Mouse (Mus musculus): ENCODE measurements around the gene Mpv17l.
"Not testable (repeated sequence)": the region's sequence is repeated elsewhere in the genome, so short reads cannot be mapped to it uniquely, and the experiment has no call there.

Mpv17l gene

DNA sequence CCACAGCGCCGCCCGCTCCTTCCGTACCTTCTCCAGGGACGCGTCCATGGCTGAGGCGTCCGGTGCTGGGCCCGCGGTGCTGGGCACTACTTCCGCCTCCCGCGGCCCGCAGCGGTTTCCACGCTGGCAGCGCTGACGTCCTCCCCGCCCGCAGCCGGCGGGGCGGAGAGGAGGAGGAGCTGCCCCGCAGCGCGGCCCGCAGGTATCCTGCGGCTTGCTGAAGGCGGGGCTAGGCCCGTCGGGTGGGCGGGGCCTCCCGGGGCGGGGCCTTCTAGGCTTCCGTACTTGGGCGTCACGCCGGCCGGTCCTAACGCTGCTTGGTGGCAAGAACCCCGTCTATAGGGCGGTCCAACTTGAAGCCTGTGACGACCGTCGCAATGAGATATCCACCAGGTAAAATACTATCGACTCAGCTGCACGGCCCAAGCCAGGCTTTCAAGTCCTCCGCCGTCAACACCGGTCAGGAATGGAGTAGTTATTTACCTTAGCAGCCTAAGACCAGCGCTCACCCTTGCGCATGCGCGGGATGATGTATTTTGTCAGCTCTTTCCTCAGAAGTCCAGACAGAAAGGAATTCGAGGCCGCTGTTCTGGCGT lies at the start of gene Mpv17l, which contains the start of gene Pdxdc1:
Mpv17l (plus strand) TSS at position 274 of the 596 bp plus-strand sequence.
Pdxdc1 (minus strand) TSS at position 244 of the 596 bp plus-strand sequence.
- DNase-seq: peak; percentile 100

DNA sequence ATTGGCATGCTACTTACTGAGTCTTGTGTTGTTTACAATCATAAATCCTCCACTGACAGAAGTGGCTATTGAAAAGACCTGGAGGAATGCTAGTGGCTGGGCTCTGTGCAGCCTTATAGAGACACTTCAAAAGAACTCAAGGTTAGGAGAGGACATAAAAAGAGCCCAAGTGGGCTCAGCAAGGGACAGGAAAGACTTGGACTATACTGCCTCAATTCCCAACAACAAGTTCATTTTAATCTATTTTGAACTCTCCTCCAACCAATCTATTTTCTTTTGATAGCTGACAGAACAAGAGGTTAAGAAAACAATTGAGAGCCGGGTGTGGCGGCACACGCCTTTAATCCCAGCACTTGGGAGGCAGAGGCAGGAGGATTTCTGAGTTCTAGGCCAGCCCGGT lies 49.1 kb upstream of the Mpv17l start:
- DNase-seq: no peak

DNA sequence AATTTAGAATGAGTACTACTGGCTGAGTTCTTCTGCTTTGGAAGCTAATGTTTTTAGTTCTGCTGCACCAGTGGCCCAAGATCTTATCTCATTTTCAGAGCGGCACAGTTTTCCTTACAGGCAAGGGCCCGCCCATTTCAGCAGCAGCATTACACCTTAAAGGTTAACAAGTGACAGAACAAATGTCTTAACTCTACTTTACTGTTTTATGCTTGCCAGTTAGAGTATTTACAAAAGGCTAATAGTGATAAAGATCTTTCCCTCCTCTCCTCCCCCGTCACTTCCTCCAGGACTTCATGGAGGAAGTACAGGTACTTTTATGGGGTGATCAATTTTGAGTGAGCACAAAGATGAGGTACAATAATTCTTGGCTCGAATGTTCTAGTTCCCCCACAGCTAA lies 36.9 kb upstream of the Mpv17l start:
- DNase-seq: peak; percentile 14

DNA sequence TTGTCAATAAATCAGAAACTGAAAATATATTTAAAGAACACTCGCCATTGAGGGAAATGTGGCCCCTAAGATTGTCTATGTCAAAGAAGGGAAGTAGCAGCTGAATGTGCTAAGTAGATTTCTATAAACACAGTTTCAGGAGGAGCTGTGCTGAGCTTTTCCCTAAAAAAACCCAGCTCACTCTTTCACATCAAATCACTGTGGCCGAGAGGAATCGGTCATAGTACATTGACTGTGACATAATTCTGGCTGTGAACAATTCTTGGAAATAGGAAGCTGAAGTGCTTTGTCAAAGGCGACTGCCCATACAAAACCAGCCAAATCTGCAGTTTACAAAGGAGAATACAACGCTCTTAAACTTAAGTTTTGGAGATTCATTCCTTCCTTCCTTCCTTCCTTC lies 36.3 kb upstream of the Mpv17l start:
- no peak for DNase-seq

DNA sequence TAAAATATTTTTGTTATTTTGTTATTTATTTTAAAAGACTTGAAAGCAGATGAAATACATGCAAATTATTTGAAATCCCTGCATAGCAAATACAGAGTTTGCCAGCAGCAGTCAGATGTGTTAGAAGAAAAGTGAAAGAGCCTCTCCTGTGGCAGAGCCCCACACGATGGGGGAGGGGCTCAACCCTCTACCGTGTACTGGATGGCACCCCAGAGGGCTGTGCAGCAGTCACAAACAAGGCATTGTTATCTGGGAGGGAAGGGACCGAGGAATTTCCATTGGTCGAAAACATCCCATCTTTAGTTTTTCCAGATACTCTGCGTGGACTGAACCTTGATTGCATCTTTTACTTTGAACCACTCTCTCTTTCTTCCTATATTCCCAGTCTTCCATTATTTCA lies 35.6 kb upstream of the Mpv17l start:
- DNase-seq: not testable (repeated sequence)

DNA sequence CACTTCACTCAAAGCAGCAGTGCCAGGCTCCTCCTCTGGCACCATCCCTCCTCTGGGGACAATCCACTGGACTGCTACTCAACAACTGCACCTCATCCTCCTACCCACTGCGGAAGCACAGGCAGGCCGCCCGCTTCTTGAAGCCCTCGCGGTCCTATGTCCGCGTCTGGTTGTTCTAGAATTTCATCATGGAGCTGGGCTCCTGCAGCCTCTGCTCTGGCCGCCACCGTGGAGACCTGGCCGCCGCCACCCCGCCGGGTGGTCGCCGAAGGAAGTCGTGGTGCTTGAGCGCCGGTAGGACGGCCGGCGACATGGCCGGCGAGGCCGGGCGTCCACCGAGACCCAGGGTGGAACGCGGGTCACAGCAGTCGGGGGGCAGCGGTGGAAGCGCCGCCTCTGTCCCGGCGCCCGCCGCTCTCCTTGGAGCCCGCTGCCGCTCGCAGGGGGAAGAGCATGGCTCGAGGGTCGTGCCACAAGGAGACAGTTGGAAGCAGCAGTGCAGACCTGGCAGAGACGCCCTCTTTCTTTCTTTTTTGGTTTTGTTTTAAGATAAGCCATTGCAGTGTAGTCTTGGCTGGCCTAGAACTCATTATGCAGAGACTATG lies 34.9 kb upstream of the Mpv17l start:
- DNase-seq: peak; percentile 76

DNA sequence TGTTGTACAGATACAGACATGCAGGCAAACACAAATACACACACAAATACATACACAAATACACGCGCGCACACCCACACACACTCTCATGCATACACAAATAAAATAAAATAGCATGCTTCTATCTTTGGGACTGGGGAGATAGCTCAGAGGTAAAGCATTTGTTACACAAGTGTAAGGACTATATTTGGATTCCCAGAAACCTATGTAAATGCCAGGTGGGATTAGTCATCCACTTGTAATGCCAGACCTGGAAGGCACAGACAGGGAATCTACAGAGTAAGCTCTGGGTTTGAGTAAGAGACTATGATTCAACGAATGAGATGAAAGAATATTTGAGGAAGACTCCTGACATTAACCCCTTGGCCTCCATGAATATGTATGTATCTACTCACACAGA lies 27.5 kb upstream of the Mpv17l start:
- DNase-seq: no peak

DNA sequence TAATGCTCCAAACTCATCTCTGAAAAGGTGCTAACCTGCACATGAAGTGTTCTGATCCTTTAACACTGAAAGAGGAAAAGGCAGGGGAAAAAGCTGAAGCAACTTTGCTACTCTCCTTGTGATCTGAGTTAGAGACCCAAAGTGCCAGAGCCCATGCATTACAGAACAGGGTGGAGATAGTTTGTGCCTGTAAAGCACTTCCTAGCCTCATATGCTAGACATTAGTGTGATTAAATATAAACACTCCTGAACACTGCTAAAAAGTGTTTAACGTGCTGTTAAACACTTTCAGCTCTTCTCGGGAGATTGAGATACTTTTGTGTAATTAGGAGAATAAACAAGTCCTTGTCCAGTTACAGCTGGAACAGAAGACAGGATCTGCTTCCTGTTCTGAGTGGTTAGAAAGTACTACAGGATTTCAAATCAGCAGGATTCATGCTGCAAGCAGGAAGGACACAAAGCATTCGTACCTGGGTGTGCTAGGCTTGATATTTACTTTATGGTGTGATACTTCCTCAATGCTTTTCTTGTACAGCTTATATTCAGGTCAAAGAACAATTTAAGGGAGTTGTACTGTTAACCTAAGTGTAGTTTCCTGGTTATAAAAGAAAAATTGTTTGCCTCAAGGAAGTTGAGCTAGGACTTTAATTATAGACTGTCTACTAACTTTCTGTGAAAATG lies 19.7 kb upstream of the Mpv17l start:
- no peak for DNase-seq

- no peak for DNase-seq
These were observed 12.5 kb upstream of the Mpv17l start for GRCm38 (mm10) chr16:13890449-13890848.

DNA sequence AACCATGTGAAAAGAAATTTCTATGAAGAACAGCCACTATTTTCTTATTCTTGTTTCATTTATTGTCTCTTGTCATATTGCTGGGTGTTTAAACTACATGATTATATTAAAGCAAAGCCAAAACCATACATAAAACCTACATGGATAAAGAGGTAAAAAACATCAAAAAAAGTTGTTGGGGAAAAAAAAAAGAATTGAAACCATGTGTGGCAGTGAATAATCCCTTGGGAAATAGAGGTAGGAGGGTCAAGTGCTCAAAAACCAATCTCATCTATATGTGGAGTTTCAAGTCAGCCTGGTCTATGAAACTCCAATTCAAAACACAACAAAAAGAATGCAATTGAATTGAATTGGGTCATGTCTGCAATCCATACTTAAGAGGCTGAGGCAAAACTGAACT lies 10.1 kb upstream of the Mpv17l start:
- no peak for DNase-seq

DNA sequence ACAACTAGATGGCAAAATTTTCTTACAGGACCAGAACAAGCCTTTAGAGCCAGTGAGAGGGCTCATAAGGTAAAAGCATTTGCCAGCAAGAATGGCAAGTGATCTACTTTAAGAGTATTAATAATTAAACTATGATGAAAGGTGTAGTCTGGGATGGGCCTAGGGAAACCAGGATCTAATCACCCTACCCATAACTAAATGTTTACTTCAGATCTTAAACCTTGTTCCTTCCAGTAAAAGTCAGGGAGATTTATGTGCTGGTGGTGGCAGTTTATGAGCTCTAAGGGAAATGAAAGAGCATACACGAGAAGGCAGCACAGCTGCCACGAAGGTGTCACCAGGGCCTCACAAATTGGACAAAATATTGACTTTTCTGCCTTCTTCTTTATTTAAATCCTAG lies 8.9 kb upstream of the Mpv17l start:
- DNase-seq: no peak

DNA sequence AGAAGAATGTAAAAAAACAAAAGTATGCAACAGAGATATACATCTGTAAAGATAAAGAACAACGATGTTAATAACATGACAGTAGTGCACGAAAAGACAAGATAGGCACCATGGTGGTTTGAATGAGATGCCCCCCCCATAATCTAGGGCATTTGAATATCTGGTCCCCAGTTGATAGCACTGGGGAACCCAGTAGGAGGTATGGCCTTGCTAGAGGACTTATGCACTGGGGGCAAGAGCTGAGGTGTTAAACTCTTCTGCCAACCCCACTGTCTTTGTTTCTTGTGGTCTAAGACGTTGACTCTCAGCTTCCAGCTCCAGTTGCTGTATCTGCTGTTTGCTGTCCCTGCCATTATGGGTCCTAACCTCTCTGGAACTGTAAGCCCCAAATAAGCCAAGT lies 7.2 kb upstream of the Mpv17l start:
- peak; percentile 71 for DNase-seq

- DNase-seq: no peak
These were observed 6.6 kb upstream of the Mpv17l start for GRCm38 (mm10) chr16:13896357-13896756.

GRCm38 (mm10) chr16:13898981-13899380 lies 4.0 kb upstream of the Mpv17l start:
- no peak for DNase-seq

GRCm38 (mm10) chr16:13902397-13902831 lies 547 bp upstream of the Mpv17l start:
- DNase-seq: no peak

DNA sequence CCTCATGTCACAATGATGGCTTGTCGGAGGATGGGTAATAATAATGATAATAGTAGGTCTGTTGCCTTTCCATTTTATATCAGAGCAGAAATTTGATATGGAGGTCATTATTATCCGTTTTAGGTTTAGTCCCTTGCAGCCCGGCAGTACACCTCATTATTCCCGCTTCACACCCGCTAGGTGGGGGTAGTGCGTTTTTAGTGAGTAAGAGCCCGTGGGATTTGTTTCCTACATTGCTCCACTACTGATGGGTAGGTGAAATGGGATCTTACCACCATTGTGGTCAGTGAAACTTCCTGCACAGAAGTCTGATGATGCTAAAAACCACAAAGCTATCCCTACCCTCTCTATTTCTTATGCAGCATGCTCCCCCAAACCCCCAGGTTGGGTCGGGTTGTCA lies 527 bp downstream of the Mpv17l start:
- no peak for DNase-seq

DNA sequence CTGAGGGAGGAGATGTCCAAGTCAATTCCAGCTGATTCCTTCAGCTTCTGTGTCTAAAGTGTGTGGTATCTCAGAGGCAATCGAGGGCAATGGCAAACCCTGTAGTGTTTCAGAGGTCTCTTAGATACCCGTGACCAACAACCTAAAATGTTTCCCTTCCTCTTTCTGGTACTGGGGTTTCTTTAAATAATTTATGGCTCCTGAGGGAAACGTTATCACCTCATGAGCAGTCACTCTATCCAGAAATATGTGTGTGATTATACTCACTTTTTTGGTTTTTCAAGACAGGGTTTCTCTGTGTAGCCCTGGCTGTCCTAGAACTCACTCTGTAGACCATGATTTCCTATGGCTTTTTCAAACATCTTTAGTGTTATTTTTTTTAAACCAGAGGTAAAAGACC lies 4.3 kb downstream of the Mpv17l start:
- no peak for DNase-seq

DNA sequence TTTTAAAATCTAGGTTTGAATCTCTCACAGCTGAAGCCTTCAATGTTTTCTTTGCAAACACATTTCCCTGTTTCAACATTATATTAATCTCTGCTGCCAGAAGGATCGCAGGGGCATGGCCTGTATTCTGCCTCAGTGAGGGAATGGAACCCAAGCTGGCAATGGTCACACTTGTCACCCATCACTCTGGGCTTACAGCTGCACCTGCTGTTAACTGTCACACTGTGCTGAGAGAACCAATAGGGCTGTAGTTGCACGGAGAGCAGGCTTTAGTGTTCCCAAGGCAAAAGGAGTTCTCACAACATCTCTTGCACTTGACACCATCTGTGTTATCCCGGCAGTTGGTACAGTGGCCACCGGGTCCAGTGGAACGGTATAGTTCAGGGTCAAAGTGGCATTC lies 17.1 kb downstream of the Mpv17l start:
- peak; percentile 72 for DNase-seq

DNA sequence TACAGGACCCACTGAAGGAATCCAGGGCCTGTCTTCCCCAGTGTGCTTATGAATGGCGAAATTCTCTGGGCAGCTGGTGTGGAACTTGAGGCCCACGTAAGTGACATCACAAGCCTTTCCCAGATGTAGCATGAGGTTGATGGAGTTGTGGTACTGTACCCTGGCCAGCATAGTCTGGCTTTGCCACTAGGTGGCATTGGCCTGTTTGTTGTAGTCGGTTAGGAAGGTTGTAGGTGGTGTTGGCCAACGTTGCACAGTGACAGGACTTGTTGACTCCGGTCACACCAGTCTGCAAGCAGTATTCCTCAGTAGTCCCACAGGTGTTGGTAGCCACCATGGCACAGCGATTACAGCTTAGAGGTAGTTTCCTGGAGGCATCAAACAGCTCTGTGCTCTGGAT lies 18.1 kb downstream of the Mpv17l start:
- no peak for DNase-seq

GRCm38 (mm10) chr16:13921781-13922180 lies 18.8 kb downstream of the Mpv17l start:
- DNase-seq: peak; percentile 85

GRCm38 (mm10) chr16:13922499-13922898 lies 19.5 kb downstream of the Mpv17l start:
- DNase-seq: peak; percentile 5

- DNase-seq: not testable (repeated sequence)
These were observed 20.0 kb downstream of the Mpv17l start for GRCm38 (mm10) chr16:13922966-13923365.

GRCm38 (mm10) chr16:13927456-13928075 lies 24.6 kb downstream of the Mpv17l start:
- DNase-seq: peak; percentile 82
